Mouse (Mus musculus) stomach, postnatal 0 days (tissue): ENCODE results near the gene Stard7.

Source experiments
- CTCF ChIP-seq: IDR thresholded peaks from 2 replicates; pipeline ENCODE4 v1.5.1; 2016; ENCODE audit warnings: antibody characterized with exemption, low read depth, mild to moderate bottlenecking, moderate library complexity
- EP300 ChIP-seq: optimal IDR thresholded peaks from 2 replicates; pipeline ENCODE3; 2016; ENCODE audit warnings: antibody characterized with exemption

GRCm38 (mm10) chr2:127250291-127251008 lies 19.6 kb upstream of the Stard7 start:
- TF ChIP-seq CTCF (no peak), EP300 (no peak)
